Mouse (Mus musculus) frontal cortex, postnatal 25 days (tissue): Measurements from ENCODE around the gene Mif.
A peak's percentile ranks its signal among the peaks of the same experiment; 100 is the strongest.
"Not testable (repeated sequence)": the region's sequence is repeated elsewhere in the genome, so short reads cannot be mapped to it uniquely, and the experiment has no call there.

Experiments used
- DNase-seq, 2 experiments: peaks; one replicate each; pipeline ENCODE4 v3.0.0; 2022; ENCODE audit warnings: low spot score in 2 of 2

Mif gene

DNA sequence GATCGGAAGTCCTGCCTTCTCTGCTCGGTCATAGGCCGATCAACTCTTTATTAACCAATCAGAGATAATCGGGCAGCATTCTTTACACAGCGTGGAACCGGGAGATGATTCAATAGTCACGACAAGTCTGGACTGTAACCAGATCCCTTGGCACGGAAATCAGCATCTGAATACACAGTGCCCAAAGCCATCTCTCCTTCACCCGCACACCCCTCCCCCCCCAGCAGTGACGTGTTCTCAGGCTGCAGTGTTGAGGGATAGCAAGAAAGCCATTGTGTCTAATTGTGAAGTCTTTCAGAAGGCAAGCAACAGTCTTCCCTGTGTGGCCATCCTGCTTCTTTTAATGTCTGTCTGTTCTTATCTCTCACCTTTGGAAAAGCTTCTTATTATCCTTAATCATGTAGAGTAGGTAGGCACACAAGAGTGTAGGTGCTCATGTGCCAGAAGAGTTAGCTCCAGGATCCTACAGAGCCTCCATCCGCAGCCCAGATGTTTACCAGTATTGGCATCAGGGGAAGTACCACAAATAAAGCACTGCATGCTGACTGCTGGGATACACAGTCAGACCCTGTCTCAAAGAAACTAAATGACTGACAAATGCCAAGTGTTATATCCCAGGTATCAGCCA is 13.0 kb upstream of the Mif start:
- peak in 1 of 2 experiments; percentile 54 for DNase-seq

DNA sequence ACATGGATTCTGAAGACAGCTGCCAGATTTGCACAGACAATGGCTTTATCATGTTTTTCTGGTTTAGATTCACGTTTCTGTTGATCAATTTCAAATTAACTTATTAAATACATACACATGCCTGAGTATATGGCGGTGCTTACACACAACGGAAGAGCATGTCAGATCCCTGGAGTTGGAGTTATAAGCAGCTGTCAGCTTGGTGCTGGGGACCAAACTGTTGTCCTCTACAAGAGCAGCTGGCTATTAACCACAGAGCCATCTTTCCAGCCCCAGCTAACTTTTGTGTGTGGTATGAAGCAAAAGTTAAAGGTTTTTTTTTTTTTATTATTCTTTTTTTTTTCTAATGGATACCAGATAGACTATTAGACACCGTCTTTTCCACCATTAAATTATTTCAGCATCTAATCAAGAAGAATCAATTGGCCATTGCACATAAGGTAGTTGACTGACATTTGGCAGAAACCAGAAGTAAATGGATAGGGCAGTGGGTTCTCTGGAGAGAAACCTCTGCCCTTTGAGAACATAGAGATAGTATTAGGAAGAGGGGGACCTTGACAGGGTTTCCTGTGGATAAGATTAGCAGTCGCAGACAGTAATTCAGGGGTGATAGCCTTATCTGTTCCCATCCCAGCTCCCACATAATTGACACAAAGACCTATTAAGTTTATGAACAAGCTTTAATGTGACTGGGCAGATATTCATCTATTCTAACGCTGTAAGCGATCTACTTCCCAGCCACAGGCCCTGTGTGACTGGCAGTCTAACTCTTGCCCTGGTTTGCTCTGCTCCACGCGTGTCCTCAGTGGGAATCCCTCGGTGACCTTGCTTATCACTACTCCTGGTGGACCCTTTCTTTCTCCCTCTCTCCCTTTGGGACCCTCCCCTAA is 12.2 kb upstream of the Mif start:
- DNase-seq = no peak

DNA sequence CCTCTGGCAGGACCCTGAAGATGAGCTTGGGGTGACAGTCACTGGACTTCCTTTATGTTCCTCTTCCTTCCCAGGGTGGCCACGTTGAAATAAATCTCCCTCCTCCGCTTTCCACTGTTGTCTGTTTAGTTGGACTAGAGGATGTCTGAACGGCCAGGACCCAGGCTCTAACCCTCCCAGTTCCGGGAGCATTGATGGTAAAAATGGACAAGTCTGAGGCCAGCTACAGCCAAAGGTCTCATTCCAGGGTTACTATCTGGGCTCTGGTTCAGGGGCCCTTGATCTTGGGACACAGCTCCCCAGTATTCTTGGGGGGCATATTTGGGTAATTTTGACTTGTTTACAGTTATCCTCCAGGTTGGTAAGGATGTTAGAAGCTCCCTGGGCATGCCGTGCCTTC is 1.5 kb upstream of the Mif start:
- DNase-seq = no peak

DNA sequence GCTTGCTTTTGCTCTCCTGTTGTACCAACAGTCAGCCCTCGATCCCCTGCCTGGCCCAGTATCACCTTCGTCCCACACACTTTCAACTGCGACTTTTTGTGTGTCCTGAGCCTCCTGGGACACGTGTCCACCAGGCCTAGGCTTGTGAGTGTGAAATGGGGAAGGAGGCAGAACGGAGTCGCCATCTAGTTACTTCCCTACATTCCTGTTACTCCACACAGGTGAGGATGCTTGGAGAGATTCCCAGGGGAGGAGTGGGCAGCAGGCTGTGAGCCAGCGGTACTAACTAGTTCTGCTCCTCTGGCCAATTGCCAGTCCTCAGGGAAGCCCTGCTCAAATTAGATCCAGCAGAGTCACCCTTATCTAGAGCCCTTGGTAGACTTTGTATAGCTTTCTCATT is 706 bp upstream of the Mif start:
- no peak for DNase-seq

DNA sequence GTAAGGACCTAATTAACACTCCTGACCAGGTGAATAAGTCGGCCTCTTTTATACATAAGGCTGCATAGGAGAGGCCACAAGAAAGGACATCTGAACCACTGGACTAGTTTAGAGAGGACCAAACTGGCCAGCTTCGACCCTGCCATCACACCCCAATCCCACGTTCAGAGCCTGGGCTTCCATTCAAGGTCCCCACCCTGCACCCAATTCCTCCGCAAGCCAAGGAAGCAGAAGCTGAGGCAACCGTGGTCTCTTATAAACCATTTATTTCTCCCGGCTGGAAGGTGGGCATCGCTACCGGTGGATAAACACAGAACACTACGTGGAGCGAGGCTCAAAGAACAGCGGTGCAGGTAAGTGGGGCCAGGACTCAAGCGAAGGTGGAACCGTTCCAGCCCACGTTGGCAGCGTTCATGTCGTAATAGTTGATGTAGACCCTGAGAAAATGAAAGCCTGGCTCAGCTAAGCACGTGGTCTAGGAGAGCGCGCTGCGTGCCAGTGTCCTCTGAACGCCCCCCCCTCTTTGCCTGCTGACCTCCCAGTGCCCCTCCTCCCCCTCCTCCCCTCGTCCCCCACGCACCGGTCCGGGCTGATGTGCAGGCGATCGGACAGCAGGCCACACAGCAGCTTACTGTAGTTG is 813 bp downstream of the Mif start:
- no peak for DNase-seq

DNA sequence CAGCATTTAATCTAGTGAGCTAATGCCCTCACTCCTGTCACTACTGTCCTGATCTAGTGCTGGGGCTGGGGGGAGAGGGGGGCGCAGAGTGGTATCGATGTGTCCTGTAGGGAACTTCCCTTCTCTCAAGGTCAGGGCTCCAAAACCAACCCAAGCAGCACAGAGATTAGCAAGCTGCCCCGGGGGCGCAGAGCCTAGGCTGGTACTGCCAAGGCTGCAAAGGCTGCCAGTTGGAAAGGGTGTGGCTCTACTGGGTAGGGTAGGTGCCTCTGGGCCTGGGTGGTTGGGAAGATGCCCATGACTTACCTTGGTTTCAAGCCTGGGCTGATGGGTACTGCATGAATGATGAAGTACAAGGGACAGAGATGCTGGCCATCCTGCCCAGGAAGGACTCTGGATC is 2.4 kb downstream of the Mif start:
- DNase-seq = no peak

DNA sequence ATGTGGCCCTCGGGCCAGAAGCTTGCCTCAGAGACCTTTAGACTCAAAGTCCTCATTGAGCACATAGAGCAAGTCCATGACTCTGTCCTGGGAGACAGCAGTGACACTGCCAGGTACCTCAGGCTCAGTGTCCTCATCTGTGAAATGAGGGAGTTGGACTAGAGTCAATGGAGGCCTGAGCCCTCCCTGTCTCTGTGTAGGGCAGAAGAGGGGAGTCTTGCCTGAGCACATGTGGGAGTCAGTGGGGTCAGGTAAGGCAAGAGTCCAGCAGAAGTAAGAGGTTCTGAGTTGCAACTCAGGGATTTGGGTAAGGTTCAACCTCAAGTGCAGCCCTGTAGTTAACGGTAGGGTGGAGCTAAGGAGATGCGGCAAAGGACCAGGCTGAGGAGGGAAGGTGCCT is 3.1 kb downstream of the Mif start:
- DNase-seq = no peak

DNA sequence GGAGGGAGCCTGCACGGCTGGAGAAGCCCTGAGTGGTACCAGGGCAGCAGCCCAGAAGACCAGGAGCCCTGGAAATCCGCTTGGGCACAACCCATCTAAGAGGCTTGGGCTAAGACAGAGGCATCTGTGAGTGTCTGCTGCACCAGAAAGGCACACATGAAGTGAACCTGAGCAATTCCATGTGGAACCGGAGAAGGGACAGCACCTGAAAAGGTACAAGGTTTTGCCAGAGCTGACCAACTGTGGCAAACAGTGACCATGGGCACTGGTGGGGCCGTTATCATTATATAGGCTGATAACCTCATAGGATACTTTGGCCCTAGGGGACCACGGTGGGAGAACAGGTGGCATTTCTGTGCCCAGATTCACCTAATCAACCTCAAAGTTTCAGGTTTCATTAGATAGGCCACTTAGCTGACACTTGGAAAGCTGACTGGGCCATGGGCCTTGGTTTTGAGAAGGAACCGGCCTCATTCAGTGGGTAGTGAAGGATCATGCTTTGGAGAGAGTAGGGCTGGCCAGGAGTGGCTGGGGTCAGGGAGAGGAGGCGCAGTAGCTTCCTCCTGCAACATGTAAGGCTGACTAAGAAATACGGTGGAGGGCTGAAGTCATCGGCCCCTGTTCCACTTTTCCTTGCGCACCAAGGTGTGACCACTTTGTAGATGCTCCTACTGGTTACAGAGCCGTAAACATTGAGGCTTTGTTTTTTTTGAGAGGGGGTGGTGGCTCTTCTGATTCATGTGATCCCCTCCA is 3.7 kb downstream of the Mif start:
- DNase-seq = no peak

DNA sequence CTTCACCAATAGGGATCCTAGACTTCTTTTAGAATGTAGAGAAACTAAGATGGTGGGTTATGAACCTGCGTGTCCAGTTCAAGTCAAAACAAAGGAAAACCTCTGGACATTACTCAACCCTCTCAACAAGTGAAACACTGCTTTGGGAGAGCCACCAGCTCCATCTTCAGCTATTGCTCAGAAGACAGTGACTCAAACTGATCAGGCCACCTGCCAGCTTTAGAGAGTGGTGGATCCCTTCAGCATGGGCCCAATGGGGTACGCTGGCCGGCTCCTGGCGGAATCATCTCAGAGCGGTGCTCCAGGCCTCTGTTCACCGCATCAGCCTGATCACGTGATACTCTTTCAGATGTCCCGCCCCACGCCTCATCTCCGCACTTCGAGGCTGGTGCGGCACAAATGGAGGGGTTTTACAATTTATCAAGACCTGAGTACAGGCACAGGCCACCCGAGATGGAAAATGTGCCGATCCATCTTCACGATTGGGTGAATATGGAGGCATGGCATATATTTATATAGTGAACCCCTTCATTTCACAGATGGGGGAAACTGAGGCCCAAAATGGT is 4.5 kb downstream of the Mif start:
- DNase-seq = no peak

DNA sequence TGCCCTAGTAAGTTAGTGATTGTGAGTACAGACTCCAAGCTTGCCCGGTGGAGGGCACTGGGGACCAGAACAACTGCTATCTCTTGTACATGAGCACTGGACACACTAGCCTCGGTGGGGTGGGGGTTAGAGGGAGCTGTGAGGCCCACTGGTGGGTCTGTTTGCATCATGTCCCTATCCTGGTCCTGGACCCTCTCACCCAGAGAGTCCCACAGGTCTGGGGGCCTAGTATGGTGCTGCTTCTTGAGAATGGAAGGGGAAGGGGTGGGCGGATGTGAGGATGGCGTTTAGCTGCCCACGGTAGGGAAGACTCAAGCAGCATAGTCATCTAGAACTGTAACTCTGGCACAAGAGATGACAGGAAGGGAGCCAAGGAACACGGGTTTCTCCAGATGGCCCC is 5.2 kb downstream of the Mif start:
- no peak for DNase-seq

DNA sequence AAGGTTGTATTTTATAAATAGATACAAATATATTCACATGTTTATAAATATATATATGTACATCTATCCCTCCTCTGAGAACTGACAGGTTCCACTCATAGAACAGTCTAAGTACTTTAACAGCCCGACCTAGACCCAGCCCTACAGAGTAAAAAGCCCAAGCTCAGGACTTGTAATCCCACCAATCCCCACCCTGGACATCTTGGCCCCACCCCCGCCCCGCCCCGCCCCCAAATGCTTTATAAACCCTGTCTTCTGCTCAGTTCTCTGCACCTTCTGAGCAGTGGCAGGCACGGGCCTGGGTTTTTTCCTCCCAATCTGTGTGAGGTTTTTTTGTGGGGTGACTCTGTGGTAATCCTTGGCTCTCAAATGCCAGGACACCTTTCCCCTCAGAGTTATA is 5.9 kb downstream of the Mif start:
- no peak for DNase-seq

DNA sequence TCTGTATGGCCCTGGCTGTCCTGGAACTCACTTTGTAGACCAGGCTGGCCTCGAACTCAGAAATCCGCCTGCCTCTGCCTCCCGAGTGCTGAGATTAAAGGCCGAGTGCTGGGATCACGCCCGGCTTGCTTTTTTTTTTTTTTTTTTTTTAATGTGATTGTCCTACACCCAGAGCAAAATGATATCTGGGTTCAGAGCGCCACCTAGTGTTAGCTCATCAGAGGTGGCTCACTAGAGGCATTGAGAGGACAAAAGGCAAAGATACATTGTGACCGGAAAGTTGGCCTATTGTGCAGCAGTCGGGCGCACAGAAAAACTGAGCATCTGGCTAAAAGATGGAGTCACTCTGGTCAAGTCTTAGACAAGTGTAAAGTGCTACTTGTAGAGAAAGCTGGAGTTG is 6.6 kb downstream of the Mif start:
- peak; percentile 71 to 80 for DNase-seq

DNA sequence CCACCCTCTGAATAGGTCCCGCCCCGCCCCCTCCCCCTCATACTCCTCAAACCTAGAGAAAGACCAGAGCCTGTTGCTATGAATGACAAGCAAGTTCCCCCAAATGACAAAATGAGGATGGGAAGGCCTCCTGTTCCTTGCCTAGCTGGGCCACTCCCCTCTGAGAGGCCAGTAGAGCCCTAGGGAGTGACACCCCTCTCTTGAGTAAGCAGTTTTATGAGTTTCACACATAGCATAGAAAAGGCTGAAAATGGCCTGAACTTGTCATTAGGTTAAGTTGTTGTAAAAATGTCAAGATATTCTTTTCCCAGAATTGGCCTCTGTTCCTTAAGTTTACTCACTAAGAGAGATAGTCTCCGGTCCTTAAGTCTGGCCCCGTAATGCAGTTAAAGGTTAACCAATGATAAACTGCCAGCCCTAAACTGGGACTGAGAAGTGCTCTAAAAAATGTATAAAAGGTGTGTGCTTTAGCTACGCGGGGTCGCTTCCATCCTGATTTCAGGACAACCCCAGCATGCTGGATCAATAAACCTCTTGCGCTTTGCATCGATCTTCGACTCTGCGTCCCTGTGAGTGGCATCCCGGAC is 7.4 kb downstream of the Mif start:
- no peak for DNase-seq

DNA sequence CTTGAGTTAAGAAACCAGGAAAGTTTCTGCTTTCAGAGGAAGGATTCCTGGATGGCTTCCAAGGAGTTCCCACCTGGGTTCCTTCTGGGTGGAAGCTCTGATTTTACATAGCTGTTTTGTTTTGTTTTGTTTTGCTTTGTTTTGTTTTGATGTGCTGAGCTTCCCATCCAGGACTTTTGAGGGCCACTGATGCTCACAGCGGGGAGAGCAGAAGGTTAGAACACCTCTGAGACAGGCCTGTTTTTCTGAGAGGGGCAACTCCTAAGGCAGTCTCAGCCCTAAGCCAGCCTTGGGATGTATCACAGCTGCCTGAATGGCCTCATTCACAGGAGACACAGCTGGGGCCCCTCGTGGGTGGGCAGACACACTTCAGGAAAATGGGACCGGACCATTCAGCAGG is 8.4 kb downstream of the Mif start:
- DNase-seq = no peak

DNA sequence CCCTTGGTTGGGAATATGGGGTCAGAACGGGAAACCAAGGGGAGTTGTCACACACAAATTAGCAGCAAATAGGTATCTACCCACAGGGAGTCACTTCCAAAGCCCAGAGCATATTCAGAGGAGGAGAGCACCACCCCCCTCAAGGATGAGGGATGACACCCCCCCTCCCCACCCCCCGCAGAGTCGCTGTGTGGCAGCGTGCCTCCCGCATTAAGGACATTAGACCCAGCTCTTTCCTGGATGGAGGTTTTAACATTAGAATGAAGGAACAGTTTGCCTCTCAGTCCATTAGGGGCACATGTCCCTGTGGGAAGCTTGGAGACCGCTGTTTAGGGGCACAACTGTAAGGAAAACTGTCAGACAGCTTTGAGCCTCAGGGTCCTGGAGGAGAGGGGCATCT is 9.0 kb downstream of the Mif start:
- no peak for DNase-seq

DNA sequence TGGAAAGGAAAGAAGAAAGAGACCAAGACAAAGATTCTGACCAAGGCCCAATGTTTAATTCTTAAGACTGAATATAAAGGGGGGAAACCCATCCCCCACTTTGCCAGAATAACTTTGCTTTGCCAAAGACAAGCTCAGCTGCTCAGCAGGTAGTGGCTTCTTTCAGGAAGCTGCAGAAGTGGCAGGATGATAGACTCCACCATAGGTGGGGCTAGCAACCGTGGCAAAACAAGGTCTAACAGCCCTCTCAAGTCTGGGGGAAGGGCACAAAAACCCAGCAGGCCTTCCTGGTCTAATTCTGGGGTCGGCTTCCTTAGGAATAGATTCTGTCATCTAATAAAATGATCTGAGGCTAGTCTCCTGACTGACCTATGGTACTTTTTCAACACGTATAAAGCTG is 11.7 kb downstream of the Mif start:
- DNase-seq = no peak

DNA sequence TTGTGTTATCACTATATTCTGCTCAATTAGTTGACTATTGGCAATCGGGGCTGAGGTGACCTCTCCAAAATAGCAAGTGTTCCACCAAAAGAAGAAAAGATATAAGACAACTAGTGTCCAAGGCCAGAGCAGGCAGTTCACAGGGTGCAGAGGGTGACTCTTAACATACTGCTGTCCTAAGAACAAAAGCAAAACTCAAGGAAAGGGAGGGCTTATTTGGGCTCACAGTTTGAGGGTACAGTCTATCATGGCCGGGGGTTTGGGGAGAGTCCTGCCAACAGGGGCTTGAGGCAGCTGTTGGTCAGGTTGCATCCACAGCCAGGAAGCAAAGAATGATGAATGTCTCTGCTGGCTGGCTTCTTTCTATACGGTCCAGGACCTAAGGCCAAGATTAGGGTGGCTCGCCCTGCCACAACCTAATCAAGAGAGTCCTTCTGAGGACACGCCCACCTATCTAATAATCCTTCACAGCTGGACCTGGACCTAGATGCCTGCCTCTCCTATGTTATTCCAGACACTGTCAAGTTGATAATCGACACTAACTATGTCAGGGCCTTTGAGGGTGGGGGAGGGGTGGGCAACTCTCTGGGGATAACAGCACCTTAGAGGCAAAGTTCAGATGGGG is 14.6 kb downstream of the Mif start:
- DNase-seq = no peak

DNA sequence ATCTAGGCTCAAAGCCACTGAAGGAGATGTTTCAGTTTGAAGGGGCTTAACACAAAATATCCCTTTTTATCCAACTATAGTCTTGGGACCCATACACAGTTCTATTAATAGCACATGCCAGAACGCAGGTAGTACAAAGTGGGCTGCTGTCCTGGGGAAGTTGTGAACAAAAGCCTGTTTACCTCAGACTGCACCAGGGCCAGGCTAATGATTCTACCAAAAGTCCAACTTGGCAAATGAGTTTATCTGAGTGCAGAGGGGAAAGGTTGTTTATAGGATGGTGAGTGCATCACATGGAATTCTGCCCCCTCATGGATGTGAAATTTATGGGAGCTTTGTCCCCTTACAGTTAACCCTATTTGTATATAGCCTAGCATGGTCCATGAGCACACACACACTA is 15.2 kb downstream of the Mif start:
- no peak for DNase-seq

DNA sequence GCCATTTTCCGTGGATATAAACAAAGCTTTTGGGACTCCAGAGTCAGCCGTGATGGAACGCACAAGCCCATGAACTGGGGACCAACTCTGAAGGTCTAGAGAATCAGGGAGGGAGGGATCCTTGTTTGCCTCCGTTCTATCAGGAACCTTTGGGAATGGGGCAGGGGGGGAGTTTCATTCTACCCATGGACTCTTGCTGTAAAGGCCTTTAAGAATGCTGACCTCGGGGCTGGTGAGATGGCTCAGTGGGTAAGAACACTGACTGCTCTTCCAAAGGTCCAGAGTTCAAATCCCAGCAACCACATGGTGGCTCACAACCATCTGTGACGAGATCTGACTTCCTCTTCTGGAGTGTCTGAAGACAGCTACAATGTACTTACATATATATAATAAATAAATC is 16.1 kb downstream of the Mif start:
- DNase-seq = not testable (repeated sequence)

DNA sequence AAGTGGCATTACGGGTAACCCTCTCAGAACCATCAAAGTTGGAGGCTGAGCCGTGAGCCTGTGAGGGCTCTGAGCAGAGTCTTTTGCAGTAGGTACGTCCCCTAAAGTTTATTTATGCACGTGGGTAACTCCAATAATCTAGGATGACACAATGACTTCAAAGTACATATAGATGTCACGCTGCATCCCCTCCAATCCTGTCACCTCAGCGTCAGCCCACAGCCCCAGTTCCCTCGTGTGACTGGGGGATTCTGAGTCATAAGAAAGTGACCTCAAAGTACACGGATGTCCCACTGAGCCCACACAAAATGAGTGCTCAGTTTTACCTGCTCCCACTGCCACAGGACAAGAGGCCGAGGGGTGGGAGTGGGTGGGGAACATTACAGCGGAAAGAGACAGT is 20.9 kb downstream of the Mif start:
- DNase-seq = no peak

DNA sequence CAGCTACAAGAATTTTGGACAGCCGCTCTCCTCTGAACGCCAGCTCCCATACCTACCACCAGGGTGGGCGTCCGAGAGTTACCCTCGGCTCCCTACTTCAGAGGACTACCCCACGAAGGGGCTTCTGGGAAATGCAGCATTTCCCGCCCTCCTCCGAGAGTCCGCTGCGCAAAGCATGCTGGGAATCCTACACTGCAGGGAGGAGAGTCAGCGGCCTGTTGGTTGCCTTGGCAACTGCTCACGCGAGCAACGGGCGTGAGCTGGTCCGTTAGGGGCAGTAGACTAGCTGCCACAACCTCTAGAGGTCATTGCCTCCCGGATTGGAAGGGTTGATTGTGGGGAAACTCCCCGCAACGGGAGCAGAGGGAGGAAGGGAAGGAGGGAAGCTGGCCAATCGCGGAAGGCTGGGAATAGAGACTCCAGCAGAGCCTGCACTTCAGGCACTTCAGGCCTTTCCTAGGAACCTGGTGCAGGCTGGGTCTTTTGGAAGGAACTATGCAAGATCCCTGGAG is 22.7 kb downstream of the Mif start, which contains the start of gene Gstt2:
TSS of gene Gstt2 (minus strand) at position 177 of the 512 bp plus-strand sequence.
- peak; percentile 79 to 88 for DNase-seq
